Mouse (Mus musculus) thymus, adult 2 months (tissue): ENCODE results near the gene Gne. TPM values are rescaled to one million over a fixed set of nuclear protein-coding genes. Genes with fewer than 3 reads are reported as not detected.

Experiments used
- DNase-seq: peaks from one replicate; pipeline ENCODE4 v3.0.0; 2021
- H3K27ac ChIP-seq: fragments of 200-500 bp; 2 replicates; pipeline ENCODE4 v1.5.1; 2012; ENCODE audit warnings: low read length, control low read depth; ENCODE audit not compliant: control insufficient read depth, insufficient read depth
- H3K27me3 ChIP-seq: fragments of 200-500 bp; 2 replicates; pipeline ENCODE4 v1.6.1; 2012; ENCODE audit warnings: mild to moderate bottlenecking, low read length, moderate library complexity, mixed read lengths; ENCODE audit not compliant: control insufficient read depth, insufficient read depth
- H3K36me3 ChIP-seq: fragments of 200-500 bp; 2 replicates; pipeline ENCODE4 v1.6.1; 2012; ENCODE audit warnings: mild to moderate bottlenecking, low read length, moderate library complexity; ENCODE audit not compliant: control insufficient read depth, insufficient read depth
- H3K4me1 ChIP-seq: fragments of 200-500 bp; replicated peaks from 2 replicates; pipeline ENCODE4 v1.6.1; 2012; ENCODE audit warnings: low read length; ENCODE audit not compliant: control insufficient read depth, insufficient read depth
- H3K4me3 ChIP-seq: fragments of 200-500 bp; 2 replicates; pipeline ENCODE4 v1.5.1; 2012; ENCODE audit warnings: mild to moderate bottlenecking, low read length, control low read depth, moderate library complexity; ENCODE audit not compliant: control insufficient read depth, insufficient read depth
- CTCF ChIP-seq: fragments of 200-500 bp; IDR thresholded peaks from 2 replicates; pipeline ENCODE4 v1.5.1; 2012; ENCODE audit warnings: mild to moderate bottlenecking, control low read depth, low read length, moderate library complexity, borderline replicate concordance; ENCODE audit not compliant: control insufficient read depth, poor library complexity, insufficient read depth; ENCODE audit errors: extremely low read depth
- POLR2A ChIP-seq: fragments of 200-500 bp; IDR thresholded peaks from 2 replicates; pipeline ENCODE4 v1.6.1; 2012; ENCODE audit warnings: mild to moderate bottlenecking, low read length, control low read depth, moderate library complexity; ENCODE audit not compliant: control insufficient read depth, poor library complexity, insufficient read depth; ENCODE audit errors: extremely low read depth
- WGBS: fragments of 180-500 bp; shearing (Covaris S2); methylation state at CpG from one replicate; pipeline ENCODE4 v1.1.7; 2018; 5-methylcytosine and 5-hydroxymethylcytosine counted together
- polyA plus RNA-seq: library from polyadenylated mRNA; depleted of rRNA; stranded (reverse); fragments of >200 nt; gene quantifications from 2 replicates; pipeline ENCODE4 v1.2.3, GENCODE M21; 2012

Gne gene
- polyA plus RNA-seq, 1 experiment: 28.0 TPM

DNA sequence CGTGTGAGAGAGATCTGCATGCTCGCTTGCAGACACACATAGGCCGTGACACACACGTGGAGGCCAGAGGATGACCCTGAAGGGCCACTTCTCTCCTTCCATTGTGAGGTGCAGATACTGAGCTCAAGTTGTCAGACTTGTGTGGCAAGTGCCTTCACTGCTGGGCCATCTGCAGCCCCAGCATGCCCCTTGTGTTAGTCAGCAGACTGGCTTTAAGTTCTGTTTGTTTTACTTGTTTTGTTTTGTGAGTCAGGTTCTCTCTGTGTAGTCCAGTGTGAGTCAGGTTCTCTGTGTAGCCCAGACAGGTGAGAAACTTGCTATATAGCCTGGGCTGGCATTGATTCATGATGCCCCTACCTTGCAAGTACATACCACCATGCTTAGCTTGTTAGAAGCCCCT is 10.5 kb upstream of the Gne start:
- no peaks in the 10 kb centered on the region for H3K36me3 ChIP-seq
- no peak for DNase-seq
- peaks cover 8% of the 10 kb centered on the region for H3K4me1 ChIP-seq
- no peak overlapping the region for H3K27ac ChIP-seq
- WGBS: 92% methylated on average over 4 of the region's 4 CpGs
- TF ChIP-seq POLR2A (no peak), CTCF (no peak)
- H3K27me3 ChIP-seq: no peaks in the 10 kb centered on the region
- H3K4me3 ChIP-seq: no peak overlapping the region

DNA sequence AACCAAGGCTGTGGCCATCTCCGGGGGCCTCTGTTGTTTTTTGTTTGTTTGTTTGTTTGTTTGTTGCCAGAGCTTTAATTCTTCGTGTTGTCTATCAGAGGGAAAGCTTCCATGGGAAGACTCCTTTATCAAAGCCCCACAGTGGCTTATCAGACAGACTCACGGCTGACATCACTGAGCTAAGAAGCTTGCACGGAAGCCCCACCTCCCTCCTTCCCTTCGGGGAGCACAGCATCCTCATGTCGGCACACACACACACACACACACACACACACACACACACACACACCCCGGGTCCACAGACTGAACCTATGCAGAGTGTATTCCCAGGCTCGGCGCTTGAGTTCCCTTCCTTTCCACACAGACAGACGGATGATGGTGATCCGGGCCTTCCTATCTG is 8.4 kb upstream of the Gne start:
- H3K4me3 ChIP-seq: no peak overlapping the region
- H3K27me3 ChIP-seq: no peaks in the 10 kb centered on the region
- WGBS: 89% methylated on average over 11 of the region's 11 CpGs
- no peak overlapping the region for H3K27ac ChIP-seq
- TF ChIP-seq CTCF: no peak
- no peak for TF ChIP-seq POLR2A
- no peaks in the 10 kb centered on the region for H3K36me3 ChIP-seq
- no peak for DNase-seq
- no peaks in the 10 kb centered on the region for H3K4me1 ChIP-seq

GRCm38 (mm10) chr4:44085566-44085965 is 1.6 kb upstream of the Gne start:
- TF ChIP-seq POLR2A: no peak
- TF ChIP-seq CTCF: no peak
- 93% methylated on average over 3 of the region's 3 CpGs for WGBS

GRCm38 (mm10) chr4:44084602-44085325 is 787 bp upstream of the Gne start:
- Histone ChIP-seq H3K27ac (no peak overlapping the region), H3K27me3 (no peaks in the 10 kb centered on the region), H3K36me3 (no peaks in the 10 kb centered on the region), H3K4me1 (peaks cover 4% of the 10 kb centered on the region), H3K4me3 (no peak overlapping the region)
- 87% methylated on average over 13 of the region's 13 CpGs for WGBS
- DNase-seq: no peak
- TF ChIP-seq POLR2A: no peak
- TF ChIP-seq CTCF: no peak

More at GRCm38 (mm10) chr4:44085566-44085965, 1.6 kb upstream of the Gne start:
- peaks cover 4% of the 10 kb centered on the region for H3K4me1 ChIP-seq
- no peak overlapping the region for H3K27ac ChIP-seq
- no peak overlapping the region for H3K4me3 ChIP-seq
- no peaks in the 10 kb centered on the region for H3K36me3 ChIP-seq
- no peak for DNase-seq
- no peaks in the 10 kb centered on the region for H3K27me3 ChIP-seq

DNA sequence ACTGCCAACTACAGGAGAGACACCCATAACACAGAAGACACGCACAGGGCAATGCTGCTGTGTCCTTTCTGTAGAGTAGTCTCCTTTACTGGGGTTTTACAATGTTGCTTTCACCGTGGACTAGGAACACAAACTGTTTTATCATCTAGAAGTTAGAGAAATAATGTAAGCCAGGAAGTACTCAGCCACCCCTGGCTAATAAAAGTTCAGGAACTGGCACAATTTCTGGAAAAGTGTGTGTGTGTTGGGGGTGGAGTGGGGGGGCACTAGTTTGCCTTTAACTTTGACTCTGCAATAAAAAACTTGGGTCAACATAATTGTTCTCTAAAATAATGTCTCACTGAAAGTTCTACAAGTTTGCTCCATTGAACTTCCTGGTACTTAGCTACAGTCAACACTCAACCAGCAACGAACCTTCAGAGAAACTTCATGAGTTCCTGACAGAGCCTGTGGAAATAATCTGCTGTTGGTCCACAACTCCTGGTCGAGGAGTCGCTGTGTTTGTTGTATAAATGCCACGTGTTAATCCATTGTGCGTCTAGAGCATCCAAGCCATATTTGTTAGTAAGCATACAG is 5.5 kb downstream of the Gne start:
- Histone ChIP-seq H3K27ac (no peak overlapping the region), H3K4me3 (no peak overlapping the region), H3K36me3 (no peaks in the 10 kb centered on the region), H3K4me1 (peaks cover 2% of the 10 kb centered on the region; the same call in 1 of the 2 replicates), H3K27me3 (no peaks in the 10 kb centered on the region)
- WGBS: 95% methylated on average over 7 of the region's 7 CpGs
- TF ChIP-seq CTCF (no peak), POLR2A (no peak)
- DNase-seq: no peak

DNA sequence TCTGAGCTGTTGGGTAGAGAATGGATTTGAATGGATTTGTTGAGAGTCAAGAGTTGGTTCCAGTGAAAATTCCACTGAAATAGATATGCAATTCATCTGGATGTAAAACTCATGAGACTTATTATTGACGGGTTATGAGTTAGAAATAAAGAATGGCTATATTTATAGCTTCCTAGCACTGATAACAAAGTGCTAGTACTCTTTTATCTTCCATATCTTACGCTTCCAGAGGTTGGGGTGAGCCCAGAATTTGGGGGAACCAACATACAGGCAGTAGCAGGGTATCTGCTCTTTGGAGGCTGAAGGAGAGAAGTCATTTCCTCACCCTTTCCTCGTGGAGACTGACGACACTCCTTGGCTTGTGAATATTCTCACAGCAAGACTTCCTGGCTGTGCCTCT is 9.6 kb downstream of the Gne start:
- no peak overlapping the region for H3K4me3 ChIP-seq
- DNase-seq: no peak
- H3K36me3 ChIP-seq: no peaks in the 10 kb centered on the region
- WGBS: 93% methylated on average over 4 of the region's 4 CpGs
- H3K27ac ChIP-seq: no peak overlapping the region
- H3K4me1 ChIP-seq: peaks cover 12% of the 10 kb centered on the region
- TF ChIP-seq POLR2A (no peak), CTCF (no peak)
- H3K27me3 ChIP-seq: no peaks in the 10 kb centered on the region

- Histone ChIP-seq H3K27ac (peak overlapping the region; percentile 51), H3K4me3 (no peak overlapping the region), H3K27me3 (no peaks in the 10 kb centered on the region), H3K36me3 (no peaks in the 10 kb centered on the region), H3K4me1 (peaks cover 12% of the 10 kb centered on the region)
- DNase-seq: no peak
- 38% methylated on average over 3 of the region's 3 CpGs for WGBS
- TF ChIP-seq CTCF: no peak
- no peak for TF ChIP-seq POLR2A
These were observed 10.2 kb downstream of the Gne start for GRCm38 (mm10) chr4:44073799-44074198.
